Mouse (Mus musculus): ENCODE data around the gene Col6a2. TPM values are rescaled to one million over a fixed set of nuclear protein-coding genes. Genes with fewer than 3 reads are reported as not detected.

The Col6a2 gene
- polyA plus RNA-seq, 1 experiment from 2014 or later, result 181 TPM

Other genes with a start within 250 kb of the Col6a2 start
- 2.1 TPM in 1 of 2 replicates, not detected in the other for gene AC141477.1, start 183.2 kb downstream of the Col6a2 start, polyA plus RNA-seq (2015; fragmentation: Nextera tagmentation; extraction: Ambion mirVana)
- gene Pcnt, start 180.8 kb downstream of the Col6a2 start, polyA plus RNA-seq (2015; fragmentation: Nextera tagmentation; extraction: Ambion mirVana), result 13.9 and 16.4 TPM in 2 replicates
- not detected in 2 replicates for gene 2610028H24Rik, start 174.5 kb downstream of the Col6a2 start, polyA plus RNA-seq (2015; fragmentation: Nextera tagmentation; extraction: Ambion mirVana)
- gene Mcm3ap, start 154.7 kb downstream of the Col6a2 start, polyA plus RNA-seq (2015; fragmentation: Nextera tagmentation; extraction: Ambion mirVana), result 67.9 and 79.8 TPM in 2 replicates
- 6.0 and 7.4 TPM in 2 replicates for gene Ybey, start 154.5 kb downstream of the Col6a2 start, polyA plus RNA-seq (2015; fragmentation: Nextera tagmentation; extraction: Ambion mirVana)
- 37.3 and 39.0 TPM in 2 replicates for gene Lss, start 92.0 kb downstream of the Col6a2 start, polyA plus RNA-seq (2015; fragmentation: Nextera tagmentation; extraction: Ambion mirVana)
- gene Spatc1l, start 61.4 kb downstream of the Col6a2 start, polyA plus RNA-seq (2015; fragmentation: Nextera tagmentation; extraction: Ambion mirVana), result not detected in 2 replicates
- gene Ftcd, start 48.0 kb downstream of the Col6a2 start, polyA plus RNA-seq (2015; fragmentation: Nextera tagmentation; extraction: Ambion mirVana), result 0.73 TPM in 1 of 2 replicates, not detected in the other
- gene Col6a1, start 102.5 kb upstream of the Col6a2 start, polyA plus RNA-seq (2015; fragmentation: Nextera tagmentation; extraction: Ambion mirVana), result 174 and 175 TPM in 2 replicates

Measured in embryonic facial prominence, embryonic 13.5 days (tissue).